Mouse (Mus musculus) urinary bladder, postnatal 14 days (tissue): ENCODE measurements around the gene Gm8797.
"Not testable (repeated sequence)": the region's sequence is repeated elsewhere in the genome, so short reads cannot be mapped to it uniquely, and the experiment has no call there.

Experiments used
- DNase-seq: peaks from one replicate; pipeline ENCODE4 v3.0.0; 2021; ENCODE audit warnings: low spot score

Gene Gm8797

DNA sequence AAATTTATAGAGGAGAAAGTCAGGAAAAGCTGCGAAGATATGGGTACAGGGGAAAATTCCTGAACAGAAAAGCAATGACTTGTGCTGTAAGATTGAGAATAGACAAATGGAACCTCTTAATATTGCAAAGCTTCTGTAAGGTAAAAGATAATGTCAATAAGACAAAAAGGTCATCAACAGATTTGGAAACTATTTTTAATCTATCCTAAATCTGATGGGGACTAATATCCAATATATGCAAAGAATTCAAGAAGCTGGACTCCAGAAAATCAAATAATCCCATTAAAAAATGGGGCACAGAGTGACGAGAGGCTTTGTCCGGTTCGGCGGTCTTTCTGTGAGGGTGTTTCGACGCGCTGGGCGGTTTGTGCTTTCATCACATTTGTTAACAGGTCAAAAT, at the start of gene Gm8797:
Gene Gm8797 (plus strand): TSS at position 301 of the 400 bp plus-strand sequence.
- not testable (repeated sequence) for DNase-seq

GRCm38 (mm10) chr3:5714481-5714880, 36.1 kb upstream of the Gm8797 start:
- DNase-seq: no peak

- DNase-seq: no peak
Measured at GRCm38 (mm10) chr3:5732931-5733330, 17.7 kb upstream of the Gm8797 start.

- no peak for DNase-seq
Measured at GRCm38 (mm10) chr3:5754763-5755478, 4.3 kb downstream of the Gm8797 start.

- no peak for DNase-seq
Measured at GRCm38 (mm10) chr3:5766256-5766655, 15.7 kb downstream of the Gm8797 start.

DNA sequence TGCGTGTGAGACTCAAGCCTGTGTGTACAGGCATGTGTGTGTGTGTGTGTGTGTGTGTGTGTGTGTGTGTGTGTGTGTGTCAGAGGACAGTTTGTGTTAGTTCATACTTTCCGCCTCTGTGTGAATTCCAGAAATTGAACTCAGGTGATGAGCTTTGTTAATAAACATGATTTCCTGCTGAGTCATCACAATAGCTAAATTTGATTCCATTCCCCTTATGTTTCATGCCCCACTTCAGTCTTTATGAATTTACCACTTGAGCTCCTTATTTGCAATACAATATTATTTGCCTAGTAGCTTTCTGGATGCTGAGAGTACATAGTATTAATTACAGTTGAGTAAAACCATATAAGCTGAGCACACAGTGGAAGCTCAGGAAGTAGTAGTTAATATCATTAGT, 26.3 kb downstream of the Gm8797 start:
- no peak for DNase-seq
